Mouse (Mus musculus) megakaryocyte-erythroid progenitor cell, adult 5-6 weeks (primary cell): ENCODE results near the gene H2-M5. TPM values are rescaled to one million over a fixed set of nuclear protein-coding genes. Genes with fewer than 3 reads are reported as not detected.
"Not testable (repeated sequence)": the region's sequence is repeated elsewhere in the genome, so short reads cannot be mapped to it uniquely, and the experiment has no call there.

ENCODE experiments used
- ATAC-seq: replicated peaks from 2 replicates; pipeline ENCODE4 v1.8.0; 2016; ENCODE audit warnings: mild to moderate bottlenecking, inconsistent platforms; ENCODE audit not compliant: severe bottlenecking, poor library complexity, low FRiP score, low TSS enrichment
- total RNA-seq, 2 experiments: library from RNA; stranded (forward) in 1 of 2; stranded (reverse) in 1 of 2; fragments of 200-1000, 215-1000 nt in 1 of 2; fragments of >200 nt in 1 of 2; fragmentation: Nextera tagmentation in 1 of 2; gene quantifications; 2 replicates each; pipeline ENCODE4 v1.2.3; 2014 to 2017

H2-M5 gene
- total RNA-seq (2014; fragmentation: Nextera tagmentation) (not detected in 2 replicates), total RNA-seq (2017) (not detected in 2 replicates)

DNA sequence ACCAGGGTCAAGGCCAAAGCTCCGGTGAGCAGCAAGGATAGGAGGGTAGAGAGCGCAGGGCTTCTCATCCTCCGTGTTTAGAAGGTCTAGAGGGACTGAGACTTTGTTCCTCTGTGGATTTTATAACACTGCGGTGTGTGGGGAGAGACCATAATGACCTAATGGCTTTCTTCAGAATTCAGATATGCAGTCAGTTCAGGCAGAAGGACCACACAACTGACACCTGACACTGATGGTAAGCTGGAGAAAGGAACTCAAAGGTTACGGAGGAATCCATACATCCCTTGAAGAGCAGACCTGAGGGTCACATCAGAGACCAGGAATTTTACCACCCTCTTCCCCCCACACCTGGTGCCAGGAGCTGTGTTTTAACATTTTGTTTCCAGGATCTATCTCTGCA, at the start of gene H2-M5:
H2-M5 (minus strand) TSS at position 101 of the 400 bp plus-strand sequence.
- no peak for ATAC-seq

DNA sequence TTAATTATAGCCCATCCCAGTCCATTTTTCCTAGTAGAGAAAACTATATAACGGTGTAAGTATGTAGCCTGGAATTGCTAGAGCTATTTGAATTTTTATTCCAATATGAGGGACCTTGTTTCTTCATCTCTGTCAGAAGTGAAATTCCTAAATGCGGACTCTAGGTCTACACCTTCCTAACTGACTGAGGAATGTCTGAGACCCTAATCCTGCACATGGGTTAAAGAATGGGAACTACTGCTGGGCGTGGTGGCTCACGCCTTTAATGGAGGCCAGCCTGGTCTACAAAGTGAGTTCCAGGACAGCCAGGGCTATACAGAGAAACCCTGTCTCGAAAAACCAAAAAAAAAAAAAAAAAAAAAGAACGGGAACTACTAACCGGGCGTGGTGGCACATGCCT, 39.8 kb upstream of the H2-M5 start:
- ATAC-seq = no peak

DNA sequence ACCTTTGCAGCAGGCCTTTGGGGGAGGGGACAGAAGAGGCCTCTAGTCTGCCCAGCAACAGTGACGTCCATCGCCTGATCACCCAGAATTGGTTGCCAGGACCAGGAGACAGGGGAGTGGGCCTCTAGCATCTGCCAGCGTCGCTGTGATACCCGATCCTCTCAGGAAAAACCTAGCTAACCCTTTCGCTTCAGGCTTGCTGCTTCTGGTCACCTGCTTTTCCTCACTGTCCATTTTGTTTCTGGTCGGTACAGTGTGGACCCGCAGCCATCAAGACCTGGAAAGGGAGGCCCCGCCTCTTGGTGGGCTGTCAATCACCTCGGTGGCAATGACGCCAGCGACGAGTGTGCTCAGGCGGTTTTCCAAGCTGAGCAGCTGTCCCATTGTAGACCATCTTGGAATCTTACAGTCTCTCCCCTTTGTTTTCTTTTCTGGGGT, 39.4 kb upstream of the H2-M5 start:
- peak; percentile 98 for ATAC-seq

DNA sequence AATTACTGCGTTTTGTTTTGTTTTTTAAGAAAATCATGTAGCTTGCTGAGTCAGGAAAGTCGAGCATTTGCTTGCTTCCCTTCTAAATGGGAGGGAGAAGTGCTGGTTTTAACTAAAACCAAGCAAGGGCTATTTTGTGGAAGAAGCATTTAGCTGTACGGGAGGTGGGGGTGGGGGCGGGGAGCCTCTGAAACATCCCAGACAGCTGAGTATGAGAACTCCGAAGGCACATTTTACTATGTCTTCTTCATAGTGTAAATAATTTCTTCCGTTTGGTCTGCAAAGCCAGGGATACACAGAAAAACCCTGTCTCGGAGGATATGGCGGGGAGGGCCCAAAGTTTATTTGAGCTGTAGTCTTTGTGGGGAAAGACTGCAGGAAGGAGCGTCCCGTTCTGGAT, 38.9 kb upstream of the H2-M5 start:
- ATAC-seq = no peak

DNA sequence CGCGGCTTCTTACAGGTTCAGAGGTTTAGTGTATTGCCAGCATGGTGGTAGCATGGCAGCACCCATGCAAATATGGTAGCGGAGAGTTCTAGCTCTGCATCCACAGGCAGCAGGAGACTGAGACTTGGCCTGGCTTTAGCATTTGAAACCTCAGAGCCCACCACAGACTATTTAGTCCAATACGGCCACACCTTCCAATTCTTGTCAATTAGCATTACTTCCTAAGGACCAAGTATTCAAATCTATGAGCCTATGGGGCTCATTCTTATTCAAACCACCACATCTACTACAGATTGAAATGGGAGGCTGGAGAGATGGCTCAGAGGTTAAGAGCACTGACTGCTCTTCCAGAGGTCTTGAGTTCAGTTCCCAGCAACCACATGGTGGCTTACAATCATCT, 38.1 kb upstream of the H2-M5 start:
- no peak for ATAC-seq

DNA sequence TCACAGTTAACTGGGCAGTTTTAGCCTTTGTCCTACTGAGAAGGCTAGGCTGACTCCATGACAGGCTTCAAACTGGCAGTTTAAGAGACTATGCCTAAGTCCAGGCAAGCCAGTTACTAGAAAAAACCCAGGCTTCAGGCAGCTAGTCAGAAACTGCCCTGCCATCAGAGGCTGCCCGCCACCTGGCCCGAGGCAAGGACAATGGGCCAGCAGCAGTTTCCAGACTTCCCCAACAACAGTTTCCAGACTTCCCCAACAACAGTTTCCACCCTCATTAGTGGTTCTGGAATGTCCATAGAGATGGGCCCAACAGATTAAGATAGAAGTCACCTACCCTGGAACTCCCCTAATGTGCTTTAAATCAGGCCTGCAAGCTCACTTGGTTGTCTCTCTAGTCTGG, 37.1 kb upstream of the H2-M5 start:
- no peak for ATAC-seq

DNA sequence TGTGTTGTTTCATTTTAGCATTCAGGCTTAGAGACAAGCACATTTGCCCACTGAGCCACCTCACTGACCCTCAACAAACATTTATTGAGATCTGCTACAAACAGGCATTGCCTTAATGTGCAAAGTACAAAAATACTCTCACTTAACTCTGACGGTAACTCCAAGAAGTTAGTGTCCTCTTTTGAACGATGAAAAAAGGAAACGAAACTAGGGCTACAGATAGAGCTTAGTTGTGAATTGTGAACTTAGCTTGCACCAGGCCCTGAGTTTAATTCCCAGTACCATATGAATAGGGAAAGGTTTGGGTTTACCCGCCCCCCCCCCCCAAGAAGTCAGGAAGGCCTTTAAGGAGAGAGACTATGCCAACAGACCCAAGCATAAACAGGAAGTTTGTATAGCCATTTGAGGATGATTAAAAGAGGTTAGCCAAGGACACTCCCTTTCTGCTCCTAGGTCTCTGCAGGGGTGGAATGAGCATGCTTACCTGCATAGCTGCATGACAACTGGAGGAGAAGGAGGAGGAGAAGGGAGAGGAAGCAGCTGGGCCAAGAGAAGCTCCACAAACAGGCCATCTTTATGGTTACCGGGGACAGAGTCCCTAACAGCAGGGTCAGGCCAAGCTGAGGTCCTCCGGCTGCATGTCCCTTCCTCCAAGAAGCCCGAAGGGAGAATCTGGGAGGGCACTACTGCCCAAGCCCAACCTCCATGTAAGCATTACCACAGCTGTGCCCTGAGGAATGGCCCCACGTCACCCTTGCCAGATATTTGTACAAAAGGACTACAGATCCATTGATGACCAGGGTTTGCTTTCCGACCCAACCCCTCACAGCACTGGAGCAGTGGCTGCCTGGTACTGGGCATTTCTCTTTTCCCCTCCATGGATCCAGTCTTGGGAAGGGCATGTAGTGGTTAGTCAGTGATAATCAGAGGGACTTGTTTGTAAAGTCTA, 33.6 kb upstream of the H2-M5 start, which contains the start of gene Mog:
Mog (minus strand) TSS at position 771 of the 949 bp plus-strand sequence.
- no peak for ATAC-seq

DNA sequence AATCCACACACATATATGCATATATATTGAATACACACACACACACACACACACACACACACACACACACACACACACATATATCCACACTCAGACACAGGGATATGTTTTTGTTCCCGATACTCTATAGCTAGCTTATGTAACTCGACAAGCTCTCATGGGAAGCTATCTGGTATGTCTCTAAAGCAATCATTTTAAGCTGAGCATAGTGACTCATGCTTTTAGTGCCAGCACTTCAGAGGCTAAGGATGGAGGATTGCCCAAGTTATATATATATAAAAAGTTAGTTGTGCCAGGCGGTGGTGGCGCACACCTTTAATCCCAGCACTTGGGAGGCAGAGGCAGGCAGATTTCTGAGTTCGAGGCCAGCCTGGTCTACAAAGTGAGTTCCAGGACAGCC, 29.9 kb upstream of the H2-M5 start:
- ATAC-seq = not testable (repeated sequence)

DNA sequence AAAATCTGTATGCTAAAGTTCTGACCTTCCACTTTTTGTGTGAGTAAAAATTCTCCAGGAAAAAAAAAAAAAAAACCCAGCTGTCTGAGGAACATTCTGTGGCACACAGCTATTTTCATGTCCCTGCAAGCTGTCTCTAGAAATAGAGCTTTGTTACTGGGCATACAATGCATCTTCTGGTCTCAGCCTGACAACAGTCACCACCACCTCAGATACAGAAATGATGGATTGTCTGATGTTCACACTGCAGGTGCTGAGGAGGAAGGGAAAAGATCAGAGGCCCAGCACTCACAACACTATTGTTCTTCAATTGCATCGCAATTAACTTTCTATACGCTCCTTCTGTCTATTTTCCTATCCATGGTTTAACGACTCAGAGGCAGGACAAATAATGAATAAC, 29.0 kb upstream of the H2-M5 start:
- no peak for ATAC-seq

DNA sequence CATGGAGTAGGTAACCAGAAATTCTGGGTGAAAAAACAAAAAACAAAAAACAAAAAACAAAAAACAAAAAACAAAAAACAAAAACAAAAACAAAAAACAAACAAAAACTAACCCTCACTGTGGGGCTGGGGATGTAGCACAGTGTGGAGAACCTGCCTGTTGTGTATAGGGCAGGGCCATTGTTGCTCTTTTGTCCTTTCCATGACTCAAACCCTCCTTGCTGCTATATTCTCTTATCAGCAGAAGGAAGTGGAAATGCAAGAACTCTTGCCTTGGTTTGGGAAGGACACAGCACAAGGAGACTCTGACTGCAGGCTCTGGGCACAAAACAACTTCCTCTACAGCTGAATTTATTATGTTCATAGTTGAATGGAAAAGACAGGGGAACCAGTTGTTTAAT, 27.0 kb upstream of the H2-M5 start:
- no peak for ATAC-seq

DNA sequence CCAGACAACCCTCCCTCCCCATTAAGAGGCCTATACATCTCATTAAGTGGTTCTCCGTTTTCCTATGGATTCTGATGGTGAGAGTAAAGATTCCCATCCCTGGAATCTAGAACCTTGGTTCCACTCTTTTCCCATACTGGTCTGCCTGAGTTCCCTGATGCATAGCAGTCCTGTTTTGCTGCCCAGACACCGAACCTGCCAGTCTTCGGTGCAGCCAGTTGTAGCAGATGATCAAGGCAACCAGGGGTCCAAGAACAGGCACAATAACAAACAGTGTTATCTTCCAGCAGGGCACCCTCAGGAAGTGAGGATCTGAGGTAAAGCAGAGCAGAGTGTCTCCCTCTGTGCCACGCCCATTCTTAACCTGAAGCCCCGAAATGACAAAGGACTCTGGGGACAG, 22.8 kb upstream of the H2-M5 start:
- no peak for ATAC-seq

DNA sequence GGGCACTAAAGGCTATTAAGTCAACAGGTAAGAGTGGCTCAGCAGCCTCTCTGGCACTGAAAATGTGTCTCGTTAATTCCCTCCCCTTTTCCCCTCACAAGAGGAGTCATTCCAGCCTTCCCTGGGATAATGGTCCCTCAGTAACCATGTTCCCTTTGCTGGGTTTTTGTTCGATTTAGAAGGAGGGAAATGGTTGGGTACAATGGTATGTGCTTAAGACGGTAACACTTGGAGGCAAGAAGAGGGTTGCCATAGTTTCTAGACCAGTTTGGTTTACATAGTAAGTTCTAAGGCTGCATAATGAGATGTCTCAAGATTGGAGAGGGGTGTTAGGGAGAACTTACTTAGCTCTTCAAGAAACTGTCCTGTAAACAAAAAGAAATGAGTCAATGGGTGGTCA, 22.4 kb upstream of the H2-M5 start:
- ATAC-seq = no peak

DNA sequence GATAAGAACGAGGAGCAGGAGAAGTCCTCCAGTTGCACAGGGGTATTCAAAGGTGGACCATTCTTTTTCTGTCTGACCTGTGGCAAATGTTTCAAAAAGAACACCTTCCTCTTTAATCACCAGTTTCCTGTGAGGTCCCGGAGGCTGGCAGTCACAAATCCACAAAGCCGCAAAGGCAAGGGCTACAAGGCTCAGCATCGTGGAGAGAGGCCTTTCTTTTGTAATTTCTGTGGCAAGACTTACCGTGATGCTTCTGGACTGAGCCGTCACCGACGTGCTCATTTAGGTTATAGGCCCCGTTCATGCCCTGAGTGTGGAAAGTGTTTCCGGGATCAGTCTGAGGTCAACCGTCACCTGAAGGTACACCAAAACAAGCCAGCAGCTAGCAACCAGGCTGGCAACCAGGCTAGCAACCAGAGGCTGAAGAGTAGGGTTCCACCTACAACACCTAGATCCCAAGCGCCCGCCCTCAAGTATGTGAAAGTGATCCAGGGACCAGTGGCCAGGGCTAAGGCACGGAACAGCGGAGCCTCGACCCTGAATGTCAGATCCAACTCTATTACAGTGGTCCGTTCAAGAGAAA, 20.2 kb upstream of the H2-M5 start:
- 0 out of 2 replicates have a peak, but pooled peaks have one; percentile 26 for ATAC-seq

DNA sequence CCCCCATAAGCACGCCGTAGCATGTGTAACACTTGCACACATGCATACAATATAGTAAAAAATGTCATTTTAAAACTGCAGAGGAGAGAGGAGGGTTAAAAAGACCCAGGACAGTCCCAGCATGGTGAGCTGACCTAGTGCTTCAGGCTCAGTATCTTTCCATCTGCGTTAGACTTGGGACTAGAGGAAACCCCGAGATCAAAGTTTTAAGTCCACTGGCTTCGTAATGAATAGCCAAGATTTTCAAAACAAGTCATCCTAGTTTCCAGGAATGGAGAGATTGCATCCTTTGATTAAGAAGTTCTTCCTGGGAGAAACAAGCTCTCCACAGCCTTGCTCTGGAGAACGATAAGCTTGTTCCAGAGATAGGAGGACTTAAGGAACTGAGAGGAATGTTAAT, 18.8 kb upstream of the H2-M5 start:
- no peak for ATAC-seq

DNA sequence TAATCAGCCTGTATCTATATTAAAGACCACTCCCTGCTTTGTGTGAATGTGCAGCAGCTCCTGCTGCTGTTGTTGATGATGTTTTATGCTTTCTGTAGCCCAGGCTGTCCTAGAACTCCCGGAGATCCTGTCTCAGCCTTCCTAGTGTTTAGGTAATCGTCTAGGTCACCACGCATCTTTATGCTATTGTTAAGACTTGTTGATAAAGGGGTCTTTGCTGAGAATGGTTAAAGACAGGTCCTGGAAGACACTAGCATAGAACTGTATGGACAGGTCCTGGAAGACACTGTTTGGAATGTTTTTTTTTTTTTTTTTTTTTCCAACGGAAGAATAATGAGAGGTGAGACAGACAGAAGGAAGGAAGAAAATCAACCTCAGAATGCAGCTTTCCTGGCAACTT, 14.0 kb upstream of the H2-M5 start:
- no peak for ATAC-seq

DNA sequence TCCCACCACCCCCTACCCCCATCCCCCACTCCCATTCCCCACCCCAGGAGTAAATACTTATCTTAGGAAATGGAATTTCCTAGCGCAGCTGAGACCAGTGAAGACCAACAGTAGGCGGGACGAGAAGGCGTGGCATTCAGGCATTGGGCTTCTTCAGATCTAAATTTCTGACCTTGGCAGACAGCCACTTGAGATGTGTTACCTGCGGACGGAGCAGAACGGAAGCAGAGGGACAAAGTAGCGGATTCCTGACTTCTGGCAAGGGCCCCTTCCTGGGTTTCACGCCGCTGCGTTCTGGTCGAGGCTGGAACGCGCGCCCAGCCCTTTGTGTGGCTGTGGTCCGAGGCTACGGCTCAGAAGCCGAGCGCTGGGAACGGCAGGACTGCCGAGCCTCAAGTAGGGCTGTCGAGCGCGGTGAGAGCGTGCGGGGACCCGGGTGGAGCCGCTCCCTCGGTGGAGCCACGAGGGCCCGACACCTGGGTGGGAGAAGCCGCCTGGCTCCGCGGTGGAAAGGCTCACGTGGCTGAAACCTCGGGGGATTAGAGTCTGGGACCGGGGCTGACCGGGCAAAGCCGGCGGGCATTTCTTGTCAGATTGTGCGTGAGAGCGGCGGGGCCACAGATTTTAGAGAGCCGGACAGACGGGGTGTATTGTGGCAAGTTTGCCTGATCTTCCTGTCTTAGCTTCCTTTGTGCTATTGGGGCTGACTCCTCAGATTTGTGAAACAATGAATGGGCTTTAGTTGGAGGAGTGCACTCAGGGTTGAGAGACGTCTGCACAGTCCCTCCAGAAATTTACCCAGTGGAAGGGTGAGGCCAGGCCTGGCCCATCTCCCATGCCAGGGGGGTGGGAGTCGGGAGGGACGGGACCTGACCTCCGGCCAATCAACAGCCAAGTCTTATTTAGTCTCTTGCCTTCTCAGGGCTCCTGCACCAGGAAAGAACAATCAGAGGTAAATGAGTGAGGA, 13.3 kb upstream of the H2-M5 start:
- ATAC-seq = peak; percentile 67

DNA sequence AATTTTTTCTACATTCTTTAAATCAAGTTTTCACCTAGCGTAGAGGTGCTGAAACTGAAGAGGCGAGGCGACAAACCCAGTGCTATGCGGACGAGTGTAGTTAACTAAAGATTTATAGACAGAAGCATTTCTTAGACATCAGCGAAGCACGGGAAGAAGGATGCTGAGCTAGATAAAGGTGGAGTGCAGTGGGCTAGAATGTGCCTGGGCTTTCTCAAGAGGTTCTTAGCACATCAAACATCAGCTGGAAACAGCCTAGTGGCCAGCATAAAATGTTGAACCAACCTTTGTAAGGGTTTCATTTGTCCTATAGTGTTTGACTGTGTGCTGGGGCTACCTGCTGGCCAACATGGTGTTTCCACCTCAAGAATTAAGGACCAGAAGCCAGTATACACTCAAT, 11.5 kb upstream of the H2-M5 start, which contains the start of gene Zfp57:
Zfp57 (plus strand) TSS at position 301 of the 400 bp plus-strand sequence.
- no peak for ATAC-seq

DNA sequence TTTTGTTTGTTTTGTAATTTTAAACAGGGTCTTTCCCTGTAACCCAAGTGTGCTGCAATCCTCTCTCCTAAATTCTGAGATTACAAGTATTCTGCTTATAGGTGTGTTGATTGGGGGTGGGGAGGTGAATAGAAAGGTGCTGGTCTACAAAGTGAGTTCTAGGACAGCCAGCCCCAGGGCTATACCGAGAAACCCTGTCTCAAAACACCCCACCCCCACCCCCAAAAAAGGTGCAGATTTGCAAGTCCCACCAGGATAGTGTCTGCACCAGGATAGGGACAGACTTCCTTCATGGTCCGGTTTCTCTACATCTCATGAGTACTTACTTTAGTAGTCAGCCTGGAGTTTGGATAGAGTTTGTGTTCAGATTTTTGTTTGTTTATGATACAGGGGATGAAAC, 9.1 kb upstream of the H2-M5 start:
- no peak for ATAC-seq

DNA sequence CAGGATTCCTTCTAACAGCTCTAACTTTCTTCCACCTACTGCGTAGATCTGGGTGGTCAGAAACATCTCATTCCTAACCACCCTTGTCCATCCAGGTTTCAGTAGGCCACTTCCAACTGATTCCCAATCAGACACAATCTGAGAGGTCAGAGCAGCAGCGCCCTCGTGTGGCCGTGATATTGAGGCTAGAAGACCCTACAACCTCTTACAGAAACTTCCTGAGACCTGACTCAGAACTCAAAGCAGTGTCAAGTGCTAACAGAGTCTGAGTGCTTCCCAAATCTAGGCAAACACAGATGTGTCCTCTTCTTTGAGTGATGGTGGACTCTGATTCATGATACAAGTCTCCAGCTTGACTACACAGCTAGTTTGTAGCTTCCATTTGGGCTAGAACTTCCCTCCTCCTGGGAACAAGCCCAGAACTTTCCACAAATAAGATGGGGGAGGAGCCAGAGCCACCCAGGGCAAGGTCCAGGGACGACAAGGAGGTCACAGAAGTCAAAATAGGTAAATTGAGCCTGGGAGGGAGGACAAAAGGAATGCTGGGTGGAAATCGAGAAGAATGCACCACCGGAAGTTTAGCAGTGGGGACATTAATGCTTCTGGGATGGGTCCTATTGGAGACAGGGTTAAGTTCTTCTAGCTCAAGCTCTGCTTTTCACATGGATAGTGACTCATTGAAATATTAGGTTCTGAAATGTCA, 7.8 kb upstream of the H2-M5 start:
- ATAC-seq = no peak; the same call in 1 of the 2 replicates
